Mouse (Mus musculus): Measurements from ENCODE around the gene Pcbp3. TPM values are rescaled to one million over a fixed set of nuclear protein-coding genes. Genes with fewer than 3 reads are reported as not detected.
A peak's percentile ranks its signal among the peaks of the same experiment; 100 is the strongest.

Pcbp3 gene
- polyA plus RNA-seq, 1 experiment from 2014 or later: 44.9 TPM

DNA sequence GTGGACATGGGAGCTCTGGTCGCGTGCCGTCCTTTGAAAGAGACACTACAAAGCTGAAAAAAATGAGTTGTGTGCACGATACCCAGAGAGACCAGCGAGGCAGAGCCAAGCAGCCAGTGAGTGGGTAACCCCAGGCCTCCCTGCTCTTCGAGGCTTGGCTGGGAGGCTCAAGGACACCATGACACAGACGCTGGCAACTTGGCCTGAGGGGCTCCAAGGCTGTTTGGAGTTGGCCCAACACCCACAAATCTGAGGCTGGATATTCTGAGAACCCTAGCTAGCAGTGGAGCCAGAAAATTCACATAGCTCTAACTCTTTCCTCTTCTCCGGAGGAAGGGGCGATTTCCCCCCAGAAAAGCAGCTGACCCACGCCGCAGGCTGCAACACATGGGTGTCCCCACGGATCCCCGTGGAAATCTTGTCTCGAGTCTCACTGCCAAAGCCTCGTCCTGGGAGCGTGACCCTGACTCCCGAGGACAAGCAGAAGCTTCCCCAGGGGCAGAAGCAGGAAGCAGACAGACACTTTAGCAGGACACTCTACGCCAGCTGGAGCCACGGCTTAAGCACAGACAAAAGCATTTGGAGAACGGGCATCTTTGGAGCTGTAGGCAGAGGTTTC, 230.0 kb downstream of the Pcbp3 start:
- no peak for DNase-seq (ENCODE audit: low spot score)
- H3K36me3 ChIP-seq: no peaks in the 10 kb centered on the region
- no peak overlapping the region for H3K4me3 ChIP-seq
- H3K4me1 ChIP-seq: peaks cover 41% of the 10 kb centered on the region
- no peaks in the 10 kb centered on the region for H3K9me3 ChIP-seq (replicated peaks)
- WGBS: 82% methylated on average over 20 of the region's 20 CpGs
- H3K27me3 ChIP-seq (ENCODE audit: low read depth, poor library complexity, severe bottlenecking): no peaks in the 10 kb centered on the region
- peak overlapping the region; percentile 87 for H3K27ac ChIP-seq

GRCm38 (mm10) chr10:76729631-76730620, 231.8 kb downstream of the Pcbp3 start:
- Histone ChIP-seq H3K27ac (0 out of 2 replicates have a peak overlapping the region, but pooled peaks have one; percentile 26), H3K9me3 (replicated peaks) (no peaks in the 10 kb centered on the region), H3K4me1 (peaks cover 51% of the 10 kb centered on the region), H3K4me3 (no peak overlapping the region), H3K36me3 (no peaks in the 10 kb centered on the region), H3K27me3 (ENCODE audit: low read depth, poor library complexity, severe bottlenecking) (no peaks in the 10 kb centered on the region)
- WGBS: 86% methylated on average over 19 of the region's 19 CpGs
- DNase-seq (ENCODE audit: low spot score): no peak

GRCm38 (mm10) chr10:76728369-76728768, 233.3 kb downstream of the Pcbp3 start:
- 16% methylated on average over 11 of the region's 11 CpGs for WGBS
- H3K4me3 ChIP-seq: no peak overlapping the region
- H3K27ac ChIP-seq: peak overlapping the region; percentile 72

GRCm38 (mm10) chr10:76727301-76727700, 234.4 kb downstream of the Pcbp3 start:
- 93% methylated on average over 7 of the region's 7 CpGs for WGBS
- DNase-seq (ENCODE audit: low spot score): no peak
- Histone ChIP-seq H3K9me3 (replicated peaks) (no peaks in the 10 kb centered on the region), H3K4me1 (peaks cover 34% of the 10 kb centered on the region), H3K27ac (0 out of 2 replicates have a peak overlapping the region, but pooled peaks have one; percentile 72), H3K27me3 (ENCODE audit: low read depth, poor library complexity, severe bottlenecking) (no peaks in the 10 kb centered on the region), H3K4me3 (no peak overlapping the region), H3K36me3 (no peaks in the 10 kb centered on the region)

More at GRCm38 (mm10) chr10:76728369-76728768, 233.3 kb downstream of the Pcbp3 start:
- peak; percentile 87 for DNase-seq (ENCODE audit: low spot score)
- Histone ChIP-seq H3K4me1 (peaks cover 45% of the 10 kb centered on the region), H3K36me3 (no peaks in the 10 kb centered on the region), H3K9me3 (replicated peaks) (no peaks in the 10 kb centered on the region), H3K27me3 (ENCODE audit: low read depth, poor library complexity, severe bottlenecking) (no peaks in the 10 kb centered on the region)

- H3K27ac ChIP-seq: no peak overlapping the region
- H3K9me3 ChIP-seq (replicated peaks): no peaks in the 10 kb centered on the region
- WGBS: 93% methylated on average over 4 of the region's 4 CpGs
- H3K4me3 ChIP-seq: no peak overlapping the region
- DNase-seq (ENCODE audit: low spot score): no peak
- no peaks in the 10 kb centered on the region for H3K36me3 ChIP-seq
- H3K4me1 ChIP-seq: peaks cover 30% of the 10 kb centered on the region
- no peaks in the 10 kb centered on the region for H3K27me3 ChIP-seq (ENCODE audit: low read depth, poor library complexity, severe bottlenecking)
Observed at GRCm38 (mm10) chr10:76726866-76727265, 234.8 kb downstream of the Pcbp3 start.

DNA sequence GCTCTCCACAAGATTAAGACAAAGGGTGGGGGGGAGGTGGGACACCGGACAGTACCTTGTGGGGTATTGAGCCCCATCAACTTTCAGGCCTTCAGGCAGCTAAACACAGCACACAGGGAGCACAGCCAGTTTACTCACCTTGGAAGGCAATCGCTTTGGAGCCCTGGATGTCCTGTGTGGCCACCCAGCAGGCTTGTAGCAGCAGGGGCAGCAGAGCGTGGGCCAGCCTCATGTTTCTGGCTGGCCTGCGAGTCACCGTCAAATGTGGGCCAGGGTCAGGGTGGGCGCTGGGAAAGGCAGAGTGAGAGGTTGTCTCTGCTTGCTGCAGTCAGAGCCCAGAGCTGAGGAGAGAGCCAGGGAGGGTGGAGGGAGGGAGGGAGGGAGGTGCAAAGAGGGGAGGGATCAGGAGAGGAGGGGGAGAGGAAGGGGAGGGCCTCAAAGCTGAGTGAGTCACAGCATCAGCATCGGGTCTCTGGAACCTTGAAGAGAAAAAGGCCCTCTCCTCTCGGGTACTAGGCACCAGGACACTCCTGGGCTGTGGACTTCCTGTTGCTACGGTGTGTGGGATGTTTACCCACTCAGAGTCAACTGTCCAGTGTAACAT, 235.9 kb downstream of the Pcbp3 start, which contains the start of gene Col6a1:
Gene Col6a1 (minus strand): TSS at position 487 of the 604 bp plus-strand sequence.
- no peaks in the 10 kb centered on the region for H3K36me3 ChIP-seq
- DNase-seq (ENCODE audit: low spot score): peak; percentile 55
- H3K9me3 ChIP-seq (replicated peaks): no peaks in the 10 kb centered on the region
- peak within 1 kb of the TSS; percentile 16; the same call in 1 of the 2 replicates for H3K4me3 ChIP-seq
- peaks cover 23% of the 10 kb centered on the region for H3K4me1 ChIP-seq
- peak within 1 kb of the TSS; percentile 82 for H3K27ac ChIP-seq
- no peaks in the 10 kb centered on the region for H3K27me3 ChIP-seq (ENCODE audit: low read depth, poor library complexity, severe bottlenecking)
- 29% methylated on average over 9 of the region's 9 CpGs for WGBS

- DNase-seq (ENCODE audit: low spot score): no peak
- Histone ChIP-seq H3K36me3 (no peaks in the 10 kb centered on the region), H3K9me3 (replicated peaks) (no peaks in the 10 kb centered on the region), H3K27me3 (ENCODE audit: low read depth, poor library complexity, severe bottlenecking) (no peaks in the 10 kb centered on the region), H3K4me1 (peaks cover 23% of the 10 kb centered on the region), H3K27ac (0 out of 2 replicates have a peak overlapping the region, but pooled peaks have one; percentile 82), H3K4me3 (no peak overlapping the region)
- WGBS: 92% methylated on average over 2 of the region's 2 CpGs
Observed at GRCm38 (mm10) chr10:76725097-76725496, 236.6 kb downstream of the Pcbp3 start.

- H3K4me1 ChIP-seq: peaks cover 23% of the 10 kb centered on the region
- DNase-seq (ENCODE audit: low spot score): peak; percentile 19
- WGBS: 58% methylated on average over 5 of the region's 5 CpGs
- no peak overlapping the region for H3K4me3 ChIP-seq
- no peak overlapping the region for H3K27ac ChIP-seq
- no peaks in the 10 kb centered on the region for H3K36me3 ChIP-seq
- no peaks in the 10 kb centered on the region for H3K27me3 ChIP-seq (ENCODE audit: low read depth, poor library complexity, severe bottlenecking)
- no peaks in the 10 kb centered on the region for H3K9me3 ChIP-seq (replicated peaks)
Observed at GRCm38 (mm10) chr10:76724231-76724736, 237.4 kb downstream of the Pcbp3 start.

DNA sequence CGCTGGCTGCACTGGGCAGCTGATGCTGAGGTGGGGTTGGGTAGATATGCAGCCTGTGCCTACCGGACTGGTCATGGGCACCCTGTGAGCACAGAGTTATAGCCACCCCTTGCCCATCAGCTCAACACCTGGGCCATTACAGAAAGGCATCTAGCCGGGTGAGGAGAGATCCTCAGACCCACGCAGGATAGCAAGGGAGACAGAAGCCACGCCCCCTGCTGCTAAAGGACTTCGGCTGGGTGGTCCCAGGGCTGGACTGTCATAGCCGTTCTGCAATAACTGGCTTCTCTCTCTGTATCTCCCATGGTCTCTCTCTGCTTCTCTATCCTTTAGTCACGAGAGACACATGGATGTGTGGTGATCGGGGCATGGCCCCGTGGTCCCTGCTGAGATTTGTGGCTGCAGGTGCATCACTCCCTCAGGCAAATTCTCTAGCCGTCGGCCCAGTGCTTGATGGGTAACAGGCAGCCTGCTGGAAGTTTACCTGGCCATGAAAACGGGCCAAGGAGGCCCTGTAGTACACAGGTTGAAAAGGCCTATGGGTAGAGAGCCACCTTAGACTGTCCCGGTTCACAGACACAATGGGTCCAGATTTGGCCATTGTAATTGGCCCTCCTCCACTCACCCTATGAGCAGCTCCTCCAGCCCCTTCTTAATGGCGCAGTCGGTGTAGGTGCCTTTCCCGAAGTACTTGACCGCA, 238.8 kb downstream of the Pcbp3 start:
- peak; percentile 22 for DNase-seq (ENCODE audit: low spot score)
- H3K36me3 ChIP-seq: no peaks in the 10 kb centered on the region
- H3K4me1 ChIP-seq: peaks cover 25% of the 10 kb centered on the region
- no peak overlapping the region for H3K4me3 ChIP-seq
- WGBS: 85% methylated on average over 18 of the region's 18 CpGs
- H3K27ac ChIP-seq: no peak overlapping the region
- H3K9me3 ChIP-seq (replicated peaks): no peaks in the 10 kb centered on the region
- H3K27me3 ChIP-seq (ENCODE audit: low read depth, poor library complexity, severe bottlenecking): no peaks in the 10 kb centered on the region

DNA sequence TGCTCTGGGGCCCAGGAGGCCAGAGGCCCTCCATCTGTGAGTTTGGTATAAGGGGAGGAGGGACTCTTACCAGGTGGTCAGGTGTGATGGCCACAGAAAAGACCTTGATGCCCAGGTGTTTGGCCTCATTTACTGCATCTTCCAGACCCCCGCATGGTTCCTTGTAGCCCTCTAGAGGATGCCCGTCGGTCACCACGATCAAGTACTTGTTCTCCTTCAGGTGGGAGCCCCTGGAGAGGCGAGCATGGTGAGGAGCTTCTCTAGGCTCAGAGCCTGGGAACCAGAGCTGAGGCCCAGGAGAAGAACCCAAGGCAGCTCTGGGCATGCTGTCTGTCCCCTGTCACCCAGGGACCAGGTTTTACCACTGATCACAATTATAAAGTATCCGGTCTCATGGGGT, 239.9 kb downstream of the Pcbp3 start:
- no peaks in the 10 kb centered on the region for H3K27me3 ChIP-seq (ENCODE audit: low read depth, poor library complexity, severe bottlenecking)
- DNase-seq (ENCODE audit: low spot score): no peak
- no peaks in the 10 kb centered on the region for H3K9me3 ChIP-seq (replicated peaks)
- H3K27ac ChIP-seq: no peak overlapping the region
- 0 out of 2 replicates have a peak, but pooled peaks cover 4% of the 10 kb centered on the region for H3K36me3 ChIP-seq
- H3K4me3 ChIP-seq: no peak overlapping the region
- 94% methylated on average over 6 of the region's 6 CpGs for WGBS
- peaks cover 24% of the 10 kb centered on the region for H3K4me1 ChIP-seq

- 0 out of 2 replicates have a peak, but pooled peaks cover 5% of the 10 kb centered on the region for H3K36me3 ChIP-seq
- whole genome bisulfite sequencing: 87% methylated on average over 11 of the region's 11 CpGs
- H3K4me3 ChIP-seq: no peak overlapping the region
- no peak for DNase-seq (ENCODE audit: low spot score)
- H3K27ac ChIP-seq: no peak overlapping the region
- peaks cover 23% of the 10 kb centered on the region for H3K4me1 ChIP-seq
- H3K27me3 ChIP-seq (ENCODE audit: low read depth, poor library complexity, severe bottlenecking): no peaks in the 10 kb centered on the region
- H3K9me3 ChIP-seq (replicated peaks): no peaks in the 10 kb centered on the region
Observed at GRCm38 (mm10) chr10:76721216-76721615, 240.5 kb downstream of the Pcbp3 start.

DNA sequence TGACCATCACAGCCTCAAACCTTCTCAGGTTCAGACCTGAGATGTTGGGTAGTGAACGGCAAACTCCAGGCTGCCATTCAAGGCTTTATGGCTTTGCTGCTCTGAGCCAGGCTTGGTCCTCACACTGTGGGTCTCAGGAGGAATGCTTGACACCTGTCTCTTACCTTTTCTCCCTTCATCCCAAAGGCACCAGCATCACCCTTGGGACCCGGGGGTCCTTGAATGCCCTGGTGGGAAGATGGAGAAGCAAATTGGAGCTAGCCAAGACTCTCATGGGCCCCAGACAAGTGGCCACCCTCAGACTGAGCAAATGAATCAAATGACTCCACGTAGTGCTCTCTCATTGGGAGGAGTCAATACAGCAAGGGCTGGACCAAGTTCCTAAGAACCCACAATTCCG, 244.1 kb downstream of the Pcbp3 start:
- Histone ChIP-seq H3K4me3 (no peak overlapping the region), H3K36me3 (0 out of 2 replicates have a peak, but pooled peaks cover 5% of the 10 kb centered on the region), H3K27me3 (ENCODE audit: low read depth, poor library complexity, severe bottlenecking) (no peaks in the 10 kb centered on the region), H3K4me1 (0 out of 2 replicates have a peak, but pooled peaks cover 7% of the 10 kb centered on the region), H3K27ac (no peak overlapping the region), H3K9me3 (replicated peaks) (no peaks in the 10 kb centered on the region)
- DNase-seq (ENCODE audit: low spot score): no peak
- WGBS: 93% methylated on average over 4 of the region's 4 CpGs
